Mouse (Mus musculus) limb, embryonic 15.5 days (tissue): ENCODE data around the gene Ercc6l2. TPM values are rescaled to one million over a fixed set of nuclear protein-coding genes. Genes with fewer than 3 reads are reported as not detected.
A peak's percentile ranks its signal among the peaks of the same experiment; 100 is the strongest.
"Not testable (repeated sequence)": the region's sequence is repeated elsewhere in the genome, so short reads cannot be mapped to it uniquely, and the experiment has no call there.

Source experiments
- ATAC-seq: fragments of 200-750 bp; cut with Nextera tagmentation; 2 replicates; pipeline ENCODE4 v1.8.0; 2017; ENCODE audit warnings: low read depth, moderate TSS enrichment; ENCODE audit not compliant: insufficient number of reproducible peaks, low FRiP score, low TSS enrichment
- H3K27ac ChIP-seq: fragments of 300-500 bp; sonication (generic); 2 replicates; pipeline ENCODE4 v1.5.1; 2015; ENCODE audit warnings: moderate library complexity, mild to moderate bottlenecking, inconsistent platforms
- H3K27me3 ChIP-seq: fragments of 300-500 bp; sonication (generic); 2 replicates; pipeline ENCODE4 v1.6.1; 2015; ENCODE audit warnings: inconsistent platforms
- H3K36me3 ChIP-seq: fragments of 300-500 bp; sonication (generic); 2 replicates; pipeline ENCODE4 v1.6.1; 2015; ENCODE audit warnings: inconsistent platforms
- H3K4me1 ChIP-seq: fragments of 300-500 bp; sonication (generic); 2 replicates; pipeline ENCODE4 v1.6.1; 2015; ENCODE audit warnings: inconsistent platforms
- H3K4me2 ChIP-seq: fragments of 300-500 bp; sonication (generic); 2 replicates; pipeline ENCODE4 v1.6.1; 2015; ENCODE audit warnings: mild to moderate bottlenecking, inconsistent platforms
- H3K4me3 ChIP-seq: fragments of 300-500 bp; sonication (generic); 2 replicates; pipeline ENCODE4 v1.5.1; 2015; ENCODE audit warnings: mild to moderate bottlenecking, inconsistent platforms
- H3K9ac ChIP-seq: fragments of 300-500 bp; sonication (generic); 2 replicates; pipeline ENCODE4 v1.6.1; 2015; ENCODE audit warnings: inconsistent platforms
- H3K9me3 ChIP-seq: fragments of 300-500 bp; sonication (generic); 2 replicates; pipeline ENCODE4 v1.6.1; 2016; ENCODE audit warnings: inconsistent platforms
- WGBS: fragments of 180-500 bp; shearing (Covaris S2); methylation state at CpG from one replicate; pipeline ENCODE4 v1.1.7; 2015; 5-methylcytosine and 5-hydroxymethylcytosine counted together
- polyA plus RNA-seq: library from polyadenylated mRNA; unstranded; fragments of >200 nt; fragmentation: Nextera tagmentation; extraction: Ambion mirVana; gene quantifications from 2 replicates; pipeline ENCODE4 v1.2.1, GENCODE M21; 2015

Ercc6l2 gene
- polyA plus RNA-seq, 1 experiment from 2014 or later: 24.3 TPM

- 85% methylated on average over 8 of the region's 8 CpGs for WGBS
- H3K4me1 ChIP-seq: peaks cover 52% of the 10 kb centered on the region
- H3K36me3 ChIP-seq: no peaks in the 10 kb centered on the region
- no peak overlapping the region for H3K9ac ChIP-seq
- ATAC-seq: no peak
- H3K27me3 ChIP-seq: no peaks in the 10 kb centered on the region
- H3K27ac ChIP-seq: peak overlapping the region; percentile 95
- no peak overlapping the region for H3K4me2 ChIP-seq
- no peak overlapping the region for H3K4me3 ChIP-seq
- H3K9me3 ChIP-seq: no peaks in the 10 kb centered on the region
Measured at GRCm38 (mm10) chr13:63916568-63916967, 101.5 kb downstream of the Ercc6l2 start.

DNA sequence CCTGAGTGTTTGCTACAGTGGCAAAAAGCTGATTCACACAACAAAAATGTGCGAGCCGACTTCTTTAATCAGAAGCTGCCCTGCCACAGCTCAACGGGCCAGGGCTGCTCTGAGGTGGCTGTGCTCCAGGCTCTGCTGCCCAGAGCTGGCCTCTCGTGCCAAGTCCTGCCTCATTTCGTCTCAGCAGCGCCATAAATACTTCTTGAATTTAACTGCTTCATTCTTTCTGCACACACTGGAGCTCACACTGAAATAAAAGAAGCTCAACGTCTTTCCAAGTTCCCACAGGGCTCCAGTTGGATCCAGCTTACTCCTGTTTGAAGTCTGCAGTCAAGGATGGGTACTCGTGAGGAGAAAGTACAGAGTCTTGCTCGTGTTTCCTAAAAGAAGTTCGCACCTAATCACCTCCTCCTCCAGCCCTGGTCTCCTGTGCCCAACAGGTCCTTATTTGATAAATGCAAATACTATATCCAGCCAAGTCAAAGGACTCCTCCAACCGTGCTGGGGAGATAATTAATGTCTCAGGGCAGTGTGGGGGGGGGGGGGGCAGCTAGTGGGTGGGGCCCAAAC, 102.2 kb downstream of the Ercc6l2 start:
- 10% methylated on average over 11 of the region's 11 CpGs for WGBS
- Histone ChIP-seq H3K36me3 (no peaks in the 10 kb centered on the region), H3K27me3 (no peaks in the 10 kb centered on the region), H3K9me3 (no peaks in the 10 kb centered on the region), H3K9ac (no peak overlapping the region), H3K27ac (peak overlapping the region; percentile 95), H3K4me1 (peaks cover 47% of the 10 kb centered on the region), H3K4me3 (no peak overlapping the region), H3K4me2 (peak overlapping the region; percentile 24)
- peak; percentile 73 for ATAC-seq

- Histone ChIP-seq H3K4me1 (peaks cover 47% of the 10 kb centered on the region), H3K9ac (no peak overlapping the region), H3K4me2 (peak overlapping the region; percentile 24), H3K4me3 (peak overlapping the region; percentile 13), H3K27ac (peak overlapping the region; percentile 95), H3K36me3 (no peaks in the 10 kb centered on the region), H3K27me3 (no peaks in the 10 kb centered on the region), H3K9me3 (no peaks in the 10 kb centered on the region)
- 7% methylated on average over 11 of the region's 11 CpGs for WGBS
- peak; percentile 70 for ATAC-seq
Measured at GRCm38 (mm10) chr13:63917776-63918621, 103.0 kb downstream of the Ercc6l2 start.

- no peak overlapping the region for H3K9ac ChIP-seq
- ATAC-seq: peak; percentile 82
- H3K36me3 ChIP-seq: no peaks in the 10 kb centered on the region
- peak overlapping the region; percentile 24 for H3K4me2 ChIP-seq
- H3K4me1 ChIP-seq: peaks cover 51% of the 10 kb centered on the region
- peak overlapping the region; percentile 95 for H3K27ac ChIP-seq
- H3K27me3 ChIP-seq: no peaks in the 10 kb centered on the region
- WGBS: 22% methylated on average over 18 of the region's 18 CpGs
- no peaks in the 10 kb centered on the region for H3K9me3 ChIP-seq
- peak overlapping the region; percentile 13 for H3K4me3 ChIP-seq
Measured at GRCm38 (mm10) chr13:63918733-63919422, 103.8 kb downstream of the Ercc6l2 start.

DNA sequence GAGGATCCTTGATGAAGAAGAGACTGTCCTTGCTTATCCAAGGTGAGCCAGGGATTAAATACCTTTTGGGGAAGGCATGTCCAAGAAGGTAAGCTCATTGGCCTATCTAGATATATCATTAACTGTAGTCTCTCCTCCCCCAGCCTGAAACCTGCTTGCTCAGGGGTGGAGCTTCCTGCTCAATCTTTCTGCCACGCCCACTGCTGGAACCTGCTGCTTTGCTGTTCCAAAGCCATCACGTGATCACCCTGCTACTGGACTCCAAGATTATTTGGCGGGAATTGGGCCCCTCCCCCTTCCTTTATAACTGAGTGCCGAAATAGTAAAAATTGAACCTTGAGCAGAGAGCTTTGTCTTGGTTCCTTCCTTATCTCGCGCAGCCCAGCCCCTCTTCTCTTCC, 109.0 kb downstream of the Ercc6l2 start:
- ATAC-seq, H3K9ac ChIP-seq, H3K36me3 ChIP-seq, H3K4me2 ChIP-seq, H3K27me3 ChIP-seq, H3K9me3 ChIP-seq, H3K27ac ChIP-seq, H3K4me3 ChIP-seq: not testable (repeated sequence)
- WGBS: 65% methylated on average over 5 of the region's 6 CpGs
- H3K4me1 ChIP-seq: peaks cover 17% of the 10 kb centered on the region

DNA sequence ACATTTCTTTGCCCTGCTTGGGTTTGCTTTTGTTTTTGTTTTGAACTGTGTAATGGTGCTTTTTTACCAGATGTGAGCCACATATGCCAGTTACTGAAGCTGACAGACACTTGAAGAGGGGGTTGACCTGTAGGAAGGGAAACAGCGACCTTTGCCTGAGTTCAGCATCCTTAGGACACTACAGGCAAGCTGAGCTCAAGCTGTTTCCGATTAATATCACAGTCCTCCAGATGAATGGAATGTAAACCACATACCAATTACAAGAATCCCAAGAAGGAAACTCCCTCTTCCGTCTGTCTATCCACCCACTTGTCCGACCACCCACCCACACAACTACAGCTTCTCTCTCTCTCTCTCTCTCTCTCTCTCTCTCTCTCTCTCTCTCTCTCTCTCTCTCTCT, 112.3 kb downstream of the Ercc6l2 start:
- H3K27ac ChIP-seq: no peak overlapping the region
- 40% methylated on average over 4 of the region's 4 CpGs for WGBS

DNA sequence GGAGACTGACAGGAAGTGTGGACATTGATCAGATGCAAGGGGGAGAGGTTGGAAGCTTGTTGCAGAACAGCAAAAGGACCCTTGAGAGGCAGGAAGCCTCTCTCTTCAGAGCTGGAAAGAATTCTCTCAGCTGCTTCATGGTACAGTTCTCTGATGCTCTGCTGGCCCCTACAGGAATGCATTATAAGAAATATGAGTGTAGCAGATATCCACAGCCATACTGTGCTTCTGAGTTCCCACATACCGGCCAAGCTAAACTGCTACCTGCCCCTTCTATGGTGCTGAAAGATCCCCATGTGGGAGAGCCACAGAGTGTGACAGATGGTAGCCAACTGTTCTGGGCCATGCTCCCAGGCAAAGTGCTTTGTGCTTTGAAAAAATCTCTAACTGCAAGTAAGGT, 114.3 kb downstream of the Ercc6l2 start:
- peak; percentile 56; the same call in 1 of the 2 replicates for ATAC-seq
- H3K27ac ChIP-seq: no peak overlapping the region; the same call in 1 of the 2 replicates
- H3K9ac ChIP-seq: no peak overlapping the region
- no peaks in the 10 kb centered on the region for H3K9me3 ChIP-seq
- H3K36me3 ChIP-seq: no peaks in the 10 kb centered on the region
- no peak overlapping the region for H3K4me2 ChIP-seq
- no peak overlapping the region for H3K4me3 ChIP-seq
- H3K27me3 ChIP-seq: no peaks in the 10 kb centered on the region; the same call in 1 of the 2 replicates
- H3K4me1 ChIP-seq: peaks cover 8% of the 10 kb centered on the region; the same call in 1 of the 2 replicates
- 18% methylated on average over 1 of the region's 1 CpGs for WGBS

More for the DNA sequence above, 112.3 kb downstream of the Ercc6l2 start:
- no peak overlapping the region for H3K9ac ChIP-seq
- no peak for ATAC-seq
- no peaks in the 10 kb centered on the region; the same call in 1 of the 2 replicates for H3K27me3 ChIP-seq
- no peak overlapping the region for H3K4me2 ChIP-seq
- H3K36me3 ChIP-seq: no peaks in the 10 kb centered on the region
- H3K4me1 ChIP-seq: peaks cover 12% of the 10 kb centered on the region; the same call in 1 of the 2 replicates
- no peak overlapping the region for H3K4me3 ChIP-seq
- no peaks in the 10 kb centered on the region for H3K9me3 ChIP-seq

- Histone ChIP-seq H3K4me2 (no peak overlapping the region), H3K4me3 (no peak overlapping the region), H3K4me1 (peaks cover 12% of the 10 kb centered on the region; the same call in 1 of the 2 replicates), H3K9ac (no peak overlapping the region), H3K27me3 (no peaks in the 10 kb centered on the region; the same call in 1 of the 2 replicates), H3K36me3 (no peaks in the 10 kb centered on the region), H3K27ac (no peak overlapping the region), H3K9me3 (no peaks in the 10 kb centered on the region)
- ATAC-seq: no peak
- 66% methylated on average over 5 of the region's 5 CpGs for WGBS
Measured at GRCm38 (mm10) chr13:63929917-63930515, 115.0 kb downstream of the Ercc6l2 start.

GRCm38 (mm10) chr13:63930525-63930924, 115.5 kb downstream of the Ercc6l2 start:
- 69% methylated on average over 10 of the region's 10 CpGs for WGBS
- Histone ChIP-seq H3K36me3 (no peaks in the 10 kb centered on the region), H3K9me3 (no peaks in the 10 kb centered on the region), H3K4me1 (peaks cover 14% of the 10 kb centered on the region; the same call in 1 of the 2 replicates), H3K27ac (no peak overlapping the region), H3K27me3 (no peaks in the 10 kb centered on the region; the same call in 1 of the 2 replicates), H3K9ac (no peak overlapping the region), H3K4me3 (no peak overlapping the region), H3K4me2 (no peak overlapping the region)
- ATAC-seq: no peak

- H3K27ac ChIP-seq: no peak overlapping the region
- H3K36me3 ChIP-seq: no peaks in the 10 kb centered on the region
- no peak for ATAC-seq
- 76% methylated on average over 9 of the region's 9 CpGs for WGBS
- H3K9me3 ChIP-seq: no peaks in the 10 kb centered on the region
- H3K4me1 ChIP-seq: peaks cover 11% of the 10 kb centered on the region; the same call in 1 of the 2 replicates
- H3K27me3 ChIP-seq: no peaks in the 10 kb centered on the region
- no peak overlapping the region for H3K9ac ChIP-seq
- no peak overlapping the region for H3K4me2 ChIP-seq
- H3K4me3 ChIP-seq: no peak overlapping the region
Measured at GRCm38 (mm10) chr13:63936369-63936768, 121.3 kb downstream of the Ercc6l2 start.

- Histone ChIP-seq H3K9ac (no peak overlapping the region), H3K4me3 (no peak overlapping the region), H3K36me3 (no peaks in the 10 kb centered on the region), H3K4me1 (peaks cover 5% of the 10 kb centered on the region), H3K4me2 (no peak overlapping the region), H3K9me3 (no peaks in the 10 kb centered on the region), H3K27ac (no peak overlapping the region), H3K27me3 (no peaks in the 10 kb centered on the region)
- WGBS: 55% methylated on average over 1 of the region's 1 CpGs
- ATAC-seq: no peak
Measured at GRCm38 (mm10) chr13:63940257-63940656, 125.2 kb downstream of the Ercc6l2 start.
